Mouse (Mus musculus) thymus, postnatal 14 days (tissue): Measurements from ENCODE around the gene Cit.

Experiments
- DNase-seq: peaks from one replicate; pipeline ENCODE4 v3.0.0; 2021

Cit gene

DNA sequence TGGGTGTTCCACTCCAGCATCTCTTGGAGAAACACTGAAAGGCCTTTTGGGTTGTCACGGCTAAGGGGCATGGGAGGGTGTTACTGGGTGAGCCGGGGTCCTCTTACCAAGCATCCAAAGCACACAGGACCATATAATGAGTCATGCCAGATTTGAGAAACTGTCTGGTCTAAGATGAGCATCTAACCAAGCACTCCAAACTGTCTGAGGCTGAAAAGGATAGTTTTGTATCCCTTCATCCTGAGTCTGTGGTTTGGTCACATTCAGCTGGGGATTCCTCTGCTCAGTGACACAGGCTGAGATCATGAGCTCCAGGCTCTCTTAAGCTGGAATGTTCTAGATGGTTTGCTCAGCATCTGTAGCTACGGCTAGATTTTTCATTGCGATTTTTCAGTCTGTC is 7.4 kb downstream of the Cit start:
- no peak for DNase-seq

DNA sequence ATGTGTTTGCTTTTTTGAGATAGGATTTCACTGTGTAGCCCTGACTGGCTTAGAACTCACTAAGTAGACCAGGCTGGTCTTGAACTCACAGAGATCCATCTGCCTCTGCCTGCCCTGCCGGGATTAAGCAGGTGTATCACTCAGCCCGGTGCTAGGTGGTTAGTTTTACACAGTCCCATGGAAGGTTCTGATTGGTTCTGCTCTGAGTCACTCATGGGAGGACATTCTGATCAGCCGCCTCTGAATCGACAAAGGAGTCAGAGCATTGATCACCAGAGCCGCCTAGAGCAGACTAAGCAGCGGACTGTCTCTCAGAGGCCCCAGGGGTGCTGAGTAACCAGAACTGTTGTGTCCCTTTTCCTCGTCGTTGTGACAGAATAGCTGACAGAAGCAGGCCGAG is 8.6 kb downstream of the Cit start:
- DNase-seq: no peak

DNA sequence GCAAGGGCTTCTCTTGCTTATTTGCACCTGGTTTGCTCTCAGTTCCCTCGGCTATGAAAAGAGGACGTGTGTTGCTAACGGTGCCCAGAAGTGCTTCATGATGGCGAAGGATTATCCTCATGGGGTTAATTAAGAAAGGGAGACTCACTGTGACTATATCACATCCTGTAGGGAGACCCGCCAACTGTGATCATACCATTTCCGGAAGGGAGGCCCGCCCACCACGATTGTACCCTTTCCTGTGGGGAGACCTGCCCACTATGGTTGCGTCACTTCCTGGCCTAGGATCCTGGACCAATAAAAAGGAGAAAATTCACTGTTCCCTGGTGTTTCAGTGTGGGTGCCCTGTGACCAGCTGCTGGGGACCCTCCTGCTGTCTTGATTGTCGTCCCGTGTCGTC is 9.3 kb downstream of the Cit start:
- no peak for DNase-seq

DNA sequence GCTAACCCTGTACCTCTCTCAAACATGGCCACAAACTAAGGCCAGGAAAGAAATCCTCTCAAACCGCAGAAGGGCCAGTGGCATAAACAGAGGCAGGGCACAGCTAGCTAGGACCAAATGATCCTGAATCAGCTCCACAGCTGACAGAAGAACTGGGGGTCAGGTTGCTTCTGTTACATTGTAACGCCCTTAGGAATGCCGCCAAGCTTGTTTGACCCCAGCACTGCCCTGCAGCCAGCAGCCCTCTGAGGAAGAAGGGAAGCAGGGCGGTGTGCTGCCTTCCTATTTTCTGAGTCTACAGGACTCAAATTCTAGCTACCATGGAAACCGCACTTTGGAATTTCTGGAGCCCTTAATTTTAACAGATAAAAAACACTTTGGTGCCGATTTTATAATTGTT is 13.6 kb downstream of the Cit start:
- DNase-seq: no peak

DNA sequence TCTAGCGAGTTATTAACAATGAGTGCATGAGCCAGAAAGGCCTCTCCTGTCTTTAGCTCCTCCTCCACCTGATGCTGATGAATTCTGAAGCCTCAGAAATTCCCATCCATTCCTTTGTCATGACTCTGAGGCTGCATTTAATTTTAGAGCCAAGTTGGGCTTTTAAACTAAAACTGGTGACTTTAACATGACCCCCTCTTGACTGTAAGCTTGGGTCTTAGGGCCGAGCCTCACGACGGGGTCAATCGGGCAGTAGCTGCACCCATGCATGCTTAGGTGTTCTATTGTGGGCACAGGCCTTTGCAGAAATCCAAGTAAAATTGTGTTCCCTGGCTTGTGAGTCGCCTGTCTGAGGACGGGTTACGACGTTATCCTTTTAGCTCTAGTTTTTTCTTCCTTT is 14.4 kb downstream of the Cit start:
- DNase-seq: no peak

DNA sequence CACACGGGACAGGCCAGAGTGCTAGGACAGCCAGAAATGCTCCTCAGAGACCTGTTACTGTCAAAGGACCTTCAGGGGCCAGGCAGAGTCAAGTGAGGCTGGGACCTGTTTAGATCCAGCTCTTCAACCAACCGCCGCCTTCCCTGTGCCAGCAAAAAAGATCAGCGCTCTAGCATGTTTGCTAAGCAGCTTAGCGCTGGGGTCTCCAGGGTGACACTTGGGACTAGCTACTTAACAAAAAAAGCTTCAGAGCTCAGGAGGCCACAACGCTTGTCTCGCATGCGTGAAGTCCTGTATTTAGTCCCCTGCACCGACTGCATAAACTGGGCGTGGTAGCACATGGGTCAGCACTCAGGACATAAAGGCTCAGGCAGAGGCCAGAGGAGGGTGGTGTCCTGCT is 16.9 kb downstream of the Cit start:
- no peak for DNase-seq

DNA sequence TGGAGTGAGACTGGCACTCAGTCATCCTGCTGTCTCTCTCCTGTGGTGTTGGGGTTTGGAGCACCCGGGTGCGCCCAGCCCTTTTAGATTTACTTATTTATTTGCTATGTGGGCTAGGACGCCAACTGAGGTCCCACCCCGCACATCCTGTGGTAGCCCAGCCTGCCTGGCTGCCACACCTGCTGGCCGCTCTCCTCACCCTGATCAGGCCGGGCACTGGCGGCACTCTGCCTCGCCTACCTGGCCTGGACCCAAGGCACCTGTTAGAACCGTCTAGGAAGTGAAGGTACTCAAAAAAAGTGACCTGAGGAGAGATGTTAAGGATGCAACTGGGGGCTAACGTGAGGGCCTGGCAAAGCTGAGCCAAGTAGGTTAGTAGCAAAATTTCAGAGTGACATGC is 17.4 kb downstream of the Cit start:
- DNase-seq: no peak

DNA sequence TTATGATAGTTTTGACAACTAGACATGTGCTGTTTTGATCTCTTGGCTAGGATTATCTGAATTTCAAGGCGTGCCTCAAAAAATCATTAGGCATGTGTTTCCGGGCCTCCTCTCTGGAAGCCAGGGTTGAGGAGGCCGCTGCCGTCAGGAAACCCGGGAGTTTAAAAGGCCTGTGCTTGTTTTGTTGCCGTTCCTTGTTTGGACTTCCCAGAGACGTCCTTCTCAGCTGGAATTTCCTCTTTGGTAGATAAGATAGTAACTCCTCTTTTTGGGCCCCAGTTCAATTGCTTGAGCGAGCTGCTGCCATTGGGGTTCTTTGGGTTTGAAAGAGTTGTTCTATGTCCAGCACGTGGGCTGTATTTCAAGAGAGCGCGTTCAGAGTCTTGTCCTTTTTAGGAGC is 21.2 kb downstream of the Cit start:
- DNase-seq: no peak

DNA sequence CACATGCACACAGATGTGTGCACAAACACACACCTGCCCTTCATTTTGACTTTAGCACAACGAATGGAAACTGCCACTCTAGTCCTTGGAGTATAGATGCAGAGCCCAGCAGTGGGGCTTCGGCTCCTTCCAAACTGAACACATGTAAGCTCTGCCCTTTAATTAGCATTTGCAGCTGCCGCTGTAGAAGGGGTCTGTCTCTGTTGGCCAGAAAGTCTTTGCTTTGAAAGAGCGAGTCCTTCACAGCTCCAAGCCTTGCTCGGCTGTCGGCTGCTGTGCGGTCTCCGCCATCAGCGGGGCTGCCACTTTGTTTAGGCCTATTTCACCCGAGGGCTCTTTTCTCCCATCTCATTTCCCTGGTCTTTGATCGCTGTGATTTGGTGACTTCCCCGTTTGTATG is 23.5 kb downstream of the Cit start:
- no peak for DNase-seq

DNA sequence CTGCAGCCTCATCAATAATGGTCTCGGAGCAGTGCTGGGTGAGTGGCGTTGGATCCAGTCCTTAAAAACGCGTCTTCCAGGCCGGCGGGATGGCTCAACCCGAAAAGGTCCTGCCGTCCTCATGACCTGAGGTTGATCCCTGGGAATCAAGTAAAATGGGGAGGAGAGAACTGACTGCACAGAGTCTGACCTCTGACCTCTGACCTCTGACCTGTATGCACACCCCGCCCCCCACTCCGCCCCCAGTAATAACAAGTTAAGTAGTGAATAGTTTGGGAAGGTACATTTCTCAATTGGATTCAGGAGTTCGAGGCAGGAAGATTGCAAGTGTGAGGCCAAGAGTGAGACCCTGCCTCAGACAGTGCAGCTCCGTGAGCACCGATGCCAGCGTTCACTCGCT is 24.1 kb downstream of the Cit start:
- DNase-seq: no peak

DNA sequence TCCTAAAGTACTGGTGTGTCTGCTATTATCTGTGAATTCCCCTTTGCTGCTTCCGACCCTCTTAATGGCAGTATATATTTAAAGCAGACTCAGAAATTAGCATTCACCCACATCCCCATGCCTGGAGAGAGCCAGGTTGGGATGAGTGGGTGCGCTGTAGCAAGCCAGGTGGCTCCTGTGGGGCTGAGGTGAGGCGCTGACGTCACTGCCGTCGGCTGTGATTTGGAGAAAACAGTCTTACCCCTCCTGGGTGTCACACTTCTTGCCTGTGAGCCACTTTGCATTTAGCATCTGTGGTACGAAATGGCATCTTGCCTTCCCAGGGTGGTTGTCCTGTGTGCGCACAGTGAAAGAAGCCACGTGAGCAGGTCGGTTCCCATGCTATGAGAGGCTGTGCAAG is 26.1 kb downstream of the Cit start:
- DNase-seq: no peak

DNA sequence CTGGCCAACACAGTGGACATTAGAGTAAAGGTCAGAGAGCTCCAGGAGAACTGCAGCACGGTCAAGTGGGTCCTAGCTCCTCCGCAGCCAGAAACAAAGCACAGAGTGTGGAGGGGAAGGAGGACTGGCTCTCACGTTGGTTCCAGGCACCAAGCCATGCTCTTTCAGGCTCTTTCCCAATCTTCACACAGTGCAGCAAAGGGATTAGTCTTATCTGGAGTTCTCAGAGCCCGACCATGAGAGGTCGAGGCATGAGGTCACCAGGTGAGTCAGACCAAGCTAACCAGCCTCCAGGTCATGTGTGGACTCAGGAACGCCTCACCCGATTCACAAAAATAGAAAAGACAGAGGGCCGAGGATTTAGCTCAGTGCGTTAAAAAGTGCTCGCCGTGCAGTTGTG is 27.0 kb downstream of the Cit start:
- DNase-seq: no peak

DNA sequence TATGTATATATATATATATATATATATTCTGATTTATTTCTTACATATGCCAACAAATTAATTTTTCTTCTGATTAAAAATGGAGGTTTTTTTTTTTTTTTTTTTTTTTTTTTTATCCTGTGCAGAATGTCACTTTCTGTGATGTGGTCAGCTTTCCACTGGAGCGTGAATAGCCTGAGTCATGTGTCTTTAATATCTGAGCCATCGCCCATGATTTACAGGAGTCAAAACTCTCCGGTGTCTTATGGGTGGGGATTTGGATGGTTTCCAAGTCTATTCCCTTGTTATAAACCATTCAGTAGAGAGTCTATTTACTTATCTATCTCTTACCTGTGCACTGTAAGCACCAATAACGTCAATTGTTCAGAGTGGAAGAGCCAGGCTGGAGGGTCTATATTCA is 27.9 kb downstream of the Cit start:
- no peak for DNase-seq

DNA sequence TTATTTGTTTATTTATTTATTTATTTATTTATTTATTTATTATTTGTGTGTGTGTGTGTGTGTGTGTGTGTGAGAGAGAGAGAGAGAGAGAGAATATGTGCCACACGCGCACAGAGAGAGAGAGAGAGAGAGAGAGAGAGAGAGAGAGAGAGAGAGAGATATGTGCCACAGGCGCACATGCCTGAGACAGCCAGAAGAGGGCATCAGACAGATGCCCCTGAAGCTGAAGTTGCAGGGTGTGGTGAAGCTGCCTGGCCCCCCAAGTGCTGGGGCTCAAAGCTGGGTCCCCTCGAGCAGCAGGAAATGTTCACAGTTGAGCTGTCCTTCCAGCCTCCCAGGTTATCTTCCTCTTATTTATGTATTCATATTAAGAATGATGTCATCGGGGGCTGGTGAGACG is 32.3 kb downstream of the Cit start:
- DNase-seq: no peak

DNA sequence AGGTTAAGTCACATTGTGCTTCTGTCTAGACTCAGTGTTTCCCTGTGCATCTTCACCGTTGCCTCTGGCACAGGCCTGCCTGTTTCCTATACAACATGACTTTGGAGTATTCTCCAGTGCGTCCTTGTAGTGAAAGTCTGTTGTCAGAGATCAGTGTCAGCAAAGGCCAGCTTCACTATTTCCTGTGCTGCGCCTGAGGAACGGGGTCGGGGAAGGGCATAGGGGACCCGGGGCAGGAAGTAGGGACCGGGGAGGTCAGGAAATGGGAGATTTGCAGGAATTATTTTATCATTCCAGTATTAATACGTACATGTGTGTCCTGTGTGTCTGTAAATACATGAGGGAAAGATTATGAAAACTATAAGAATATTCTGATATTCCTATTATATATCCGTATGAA is 37.1 kb downstream of the Cit start:
- DNase-seq: no peak

DNA sequence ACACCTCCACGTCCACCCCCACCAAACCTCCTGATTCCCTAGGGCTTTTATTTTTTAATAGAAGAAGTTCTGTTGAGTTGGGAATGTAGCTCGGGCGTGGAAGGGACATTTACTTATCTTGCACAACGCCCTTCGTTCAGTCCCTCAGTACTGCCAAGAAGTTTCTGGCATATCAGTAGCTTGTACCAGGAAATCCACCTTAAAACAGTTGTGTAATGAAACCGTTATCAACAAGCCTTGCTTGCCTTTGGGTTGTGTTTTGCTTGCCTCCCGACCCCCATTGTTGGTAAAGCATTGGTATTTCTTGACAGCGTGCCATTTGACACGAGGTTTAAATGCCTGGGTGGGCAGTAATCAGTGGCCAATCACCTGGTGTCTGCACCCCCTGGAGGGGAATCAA is 39.4 kb downstream of the Cit start:
- no peak for DNase-seq

DNA sequence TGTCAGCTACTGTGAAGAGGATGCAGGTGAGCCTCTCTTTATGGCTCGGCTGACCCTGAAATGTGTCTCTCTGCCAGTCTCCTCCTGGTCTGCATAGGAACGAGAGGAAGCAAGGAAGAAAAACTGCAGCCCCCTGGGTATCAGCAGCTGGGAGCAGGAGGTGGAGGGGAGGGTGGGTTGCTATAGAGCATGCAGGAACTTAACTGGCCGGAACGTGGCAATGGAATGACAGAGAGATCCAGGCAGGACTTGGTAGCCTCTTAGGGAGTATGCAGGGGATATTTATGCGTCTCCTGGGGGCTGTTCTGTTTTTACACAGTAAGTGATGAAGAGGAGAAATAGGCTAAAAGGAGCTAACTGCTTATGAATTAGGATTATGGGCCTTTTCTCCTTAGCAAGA is 48.7 kb downstream of the Cit start:
- DNase-seq: no peak

DNA sequence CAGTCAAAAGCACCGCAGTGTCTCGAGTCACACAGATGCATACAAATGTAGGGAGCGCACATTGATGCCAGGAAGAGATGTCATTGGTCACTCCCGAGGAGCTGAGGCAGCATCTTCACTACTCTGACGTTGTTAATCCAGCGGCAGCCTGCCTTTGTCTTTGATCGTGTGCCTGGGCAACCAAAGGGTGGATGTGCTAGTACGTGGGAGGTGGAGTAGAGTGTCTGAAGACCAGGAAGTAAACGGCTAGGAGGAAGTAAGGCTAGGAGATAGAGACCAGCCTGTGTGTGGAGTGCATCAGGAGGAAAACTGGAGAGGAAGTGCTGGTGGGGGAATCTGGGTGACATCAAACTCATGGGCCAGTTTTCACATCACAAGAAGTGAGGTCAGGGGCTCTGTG is 52.0 kb downstream of the Cit start:
- DNase-seq: no peak

DNA sequence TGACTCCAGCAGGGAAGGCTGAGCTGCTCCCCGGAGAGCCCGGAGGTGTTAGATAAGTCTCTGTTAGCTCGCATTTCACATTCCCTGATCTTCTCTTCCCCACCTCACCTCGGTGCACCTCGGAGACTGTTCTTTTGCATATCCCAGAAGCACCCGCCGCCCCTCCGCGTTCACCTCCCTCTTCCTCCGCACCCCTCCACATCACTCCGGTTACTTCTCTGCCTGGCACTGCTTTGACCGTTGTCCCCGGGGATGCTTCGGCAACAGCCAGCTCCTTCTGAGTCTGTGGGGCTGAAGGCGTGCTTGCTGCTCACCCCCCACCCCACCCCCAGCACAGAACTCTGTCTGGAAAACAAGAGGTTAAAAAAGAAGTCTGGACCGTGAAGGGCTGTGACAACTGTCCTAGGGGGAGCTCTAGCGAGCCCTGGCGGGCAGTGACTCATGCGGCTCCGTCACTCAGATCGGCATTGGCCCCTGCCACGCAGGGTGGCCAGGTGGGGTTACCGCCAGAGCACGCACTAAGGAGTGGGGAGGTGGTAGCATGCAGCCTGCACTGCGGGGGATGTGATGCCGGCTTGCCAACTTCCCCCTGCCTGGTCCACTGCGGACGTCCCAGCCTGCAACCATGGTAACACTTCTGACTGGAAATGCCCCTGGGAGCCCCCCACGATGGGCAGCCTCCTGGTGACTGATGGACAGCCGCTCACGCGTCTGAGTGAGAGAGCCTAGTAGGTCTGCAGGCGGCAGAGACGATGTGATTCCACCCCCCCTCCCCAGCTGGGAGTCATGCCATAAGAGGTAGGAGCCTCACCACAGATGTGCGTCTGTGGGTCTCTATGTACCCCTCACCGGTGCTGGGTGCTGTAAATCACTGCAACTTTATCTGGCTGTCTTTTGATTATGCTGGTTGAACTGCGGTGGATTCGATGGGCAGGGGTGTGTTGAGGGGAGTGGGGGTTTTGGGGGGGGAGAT is 62.2 kb downstream of the Cit start:
- no peak for DNase-seq

DNA sequence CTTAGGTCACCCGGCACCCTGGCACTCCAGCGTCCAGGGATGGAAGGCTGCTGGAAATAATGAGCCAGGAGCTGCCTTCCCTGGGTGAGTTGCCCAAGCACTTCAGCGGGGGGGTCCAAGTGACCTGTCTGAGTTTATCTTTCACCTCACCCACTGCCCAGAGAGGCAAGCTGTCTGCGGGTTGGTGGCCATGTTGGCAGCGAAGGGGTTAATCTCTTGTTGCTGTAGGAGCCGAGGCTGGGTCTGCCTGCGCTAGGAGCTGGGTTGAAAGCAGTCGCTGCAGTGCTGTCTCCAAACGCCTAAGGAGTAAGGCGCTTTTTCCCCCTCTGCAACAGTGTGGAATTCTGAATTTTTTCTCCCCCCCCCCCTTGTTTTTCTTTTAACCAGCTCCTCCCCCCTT is 63.2 kb downstream of the Cit start:
- no peak for DNase-seq

DNA sequence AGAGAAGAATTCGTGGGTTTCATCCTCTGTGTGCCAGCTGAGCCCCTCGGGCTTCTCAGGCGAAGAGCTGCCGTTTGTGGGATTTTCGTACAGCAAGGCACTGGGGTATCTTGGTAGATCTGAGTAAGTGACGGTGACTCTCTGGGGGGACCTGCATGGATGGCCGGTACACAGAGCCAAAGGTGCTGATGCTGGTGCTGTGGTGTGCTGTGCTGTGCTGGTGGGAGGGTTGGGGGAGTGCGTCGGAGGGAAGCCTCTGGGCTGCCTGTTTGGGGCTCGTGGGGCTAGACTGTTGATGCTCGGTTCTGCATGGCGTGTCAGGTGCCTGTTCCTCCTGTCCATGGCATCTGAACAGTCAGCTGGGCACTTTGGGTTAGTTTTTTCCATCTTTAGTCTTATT is 63.6 kb downstream of the Cit start:
- no peak for DNase-seq

DNA sequence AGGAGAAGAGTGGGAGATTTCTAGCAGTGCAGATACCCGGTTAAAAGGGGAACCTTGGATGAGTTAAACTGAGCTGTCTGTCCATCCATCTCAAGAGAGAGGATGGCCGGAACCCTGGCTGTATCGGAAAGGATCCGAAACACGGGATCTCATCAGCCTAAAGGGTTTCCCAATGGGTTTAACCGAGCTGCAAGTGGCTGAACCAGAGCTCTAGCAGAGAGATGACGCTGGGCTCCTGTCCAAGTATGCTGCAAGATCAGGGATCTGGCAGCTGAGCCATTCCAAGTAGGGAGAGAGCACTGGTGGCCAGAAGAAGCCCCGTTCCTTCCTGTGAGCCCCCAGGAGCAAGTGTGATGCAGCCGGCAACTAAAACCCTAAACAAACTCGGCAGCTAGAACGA is 64.0 kb downstream of the Cit start:
- no peak for DNase-seq

DNA sequence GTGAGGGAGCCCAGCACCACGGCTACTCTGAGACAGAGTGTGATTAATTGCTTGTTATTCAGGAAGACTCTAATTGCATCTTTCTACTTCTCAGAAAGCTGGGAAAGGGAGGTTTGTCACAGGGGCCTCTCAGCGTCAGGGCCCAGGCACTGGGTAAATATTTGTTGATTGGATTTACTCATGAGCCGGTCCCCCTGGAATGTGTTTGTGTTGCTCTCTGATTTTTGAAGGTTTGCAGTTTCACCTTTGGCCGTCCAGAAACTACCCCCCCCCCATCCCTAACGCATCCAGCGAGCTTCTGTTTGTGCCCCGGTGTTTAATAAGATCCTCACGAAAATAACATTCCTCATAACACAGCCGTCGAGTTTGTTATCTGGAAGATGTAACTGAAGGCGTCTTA is 65.4 kb downstream of the Cit start:
- no peak for DNase-seq

DNA sequence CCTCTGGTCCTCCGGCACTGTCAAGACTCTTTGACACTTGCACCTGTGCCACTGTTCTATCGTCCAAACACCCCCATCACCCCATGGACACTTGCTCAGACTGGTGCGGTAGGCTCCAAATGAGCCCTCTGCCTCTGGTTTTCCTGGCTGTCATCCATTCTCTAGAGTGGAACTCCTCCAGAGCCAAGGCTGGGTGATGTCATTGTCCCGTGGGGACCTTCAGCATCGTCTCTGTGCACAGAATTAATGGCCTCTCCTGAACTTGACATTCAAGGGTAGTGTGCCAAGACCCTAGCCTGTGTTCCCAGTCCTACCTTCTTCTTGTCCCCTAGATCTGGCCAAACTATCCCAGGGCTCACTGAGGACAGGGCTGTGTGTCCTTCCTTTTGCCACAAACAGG is 70.4 kb downstream of the Cit start:
- no peak for DNase-seq

DNA sequence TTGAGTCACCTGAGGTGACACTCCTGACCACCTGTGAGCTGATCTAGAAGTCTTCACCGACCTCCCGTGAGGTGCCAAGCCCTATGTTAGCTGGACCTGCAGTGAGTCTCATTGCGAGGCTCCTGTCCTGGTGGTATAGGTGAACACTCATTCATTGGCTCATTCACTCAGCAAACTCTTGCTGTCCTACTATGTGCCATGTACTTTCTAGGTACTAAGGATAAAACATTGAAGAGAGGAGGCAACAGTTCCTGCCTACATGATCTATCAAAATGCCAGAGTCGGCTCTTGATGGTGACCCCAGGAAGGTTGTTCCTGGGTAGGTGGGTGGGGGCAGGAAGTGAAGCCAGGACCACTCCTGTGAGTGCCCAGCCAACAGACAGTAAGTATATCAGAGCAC is 72.9 kb downstream of the Cit start:
- no peak for DNase-seq
